Mouse (Mus musculus) adrenal gland, postnatal 4 days (tissue): Measurements from ENCODE around the gene S100a14. TPM values are rescaled to one million over a fixed set of nuclear protein-coding genes. Genes with fewer than 3 reads are reported as not detected.

Source experiments
- DNase-seq, 2 experiments: peaks; one replicate each; pipeline ENCODE4 v3.0.0; 2021 to 2022; ENCODE audit warnings: low spot score in 2 of 2, mixed read lengths in 2 of 2
- long read RNA-seq, 2 experiments: library from polyadenylated mRNA; stranded (forward); transcript quantifications; one replicate each; pipeline ENCODE4 v2.0.0; 2021
- total RNA-seq, 2 experiments: library from RNA; stranded (reverse); gene quantifications; 2 replicates each; pipeline ENCODE4 v1.2.3; 2021

S100a14 gene
- total RNA-seq = 1 to 10 TPM in 1 of 2 experiments, under 1 TPM in 1; 0.54 to 1.2 TPM
- long read RNA-seq, experiment 1 = 0 reads
- long read RNA-seq, experiment 2 = 0 reads

DNA sequence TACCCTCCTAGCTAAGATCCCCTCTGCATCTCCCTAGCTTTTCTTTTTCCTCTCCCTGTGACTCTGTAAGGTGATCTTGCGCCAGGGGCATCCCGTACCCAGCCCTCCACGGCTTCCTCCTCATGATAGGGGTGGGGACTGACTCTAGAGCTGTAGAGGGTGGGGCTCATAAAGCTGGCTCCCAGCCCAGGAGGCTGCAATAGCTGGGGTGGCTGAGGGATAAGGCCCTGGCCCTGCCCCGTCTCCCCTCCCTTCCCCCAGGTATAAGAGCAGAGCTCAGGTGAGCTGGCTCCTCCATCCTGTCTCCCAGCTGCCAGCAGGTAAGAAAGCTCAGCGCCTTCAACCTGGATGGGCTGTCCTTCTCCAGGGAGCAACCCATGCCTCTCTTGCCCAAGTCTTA, at the start of gene S100a14:
Gene S100a14, plus strand, starts transcription at position 277 of the 400 bp plus-strand sequence.
- no peak for DNase-seq

DNA sequence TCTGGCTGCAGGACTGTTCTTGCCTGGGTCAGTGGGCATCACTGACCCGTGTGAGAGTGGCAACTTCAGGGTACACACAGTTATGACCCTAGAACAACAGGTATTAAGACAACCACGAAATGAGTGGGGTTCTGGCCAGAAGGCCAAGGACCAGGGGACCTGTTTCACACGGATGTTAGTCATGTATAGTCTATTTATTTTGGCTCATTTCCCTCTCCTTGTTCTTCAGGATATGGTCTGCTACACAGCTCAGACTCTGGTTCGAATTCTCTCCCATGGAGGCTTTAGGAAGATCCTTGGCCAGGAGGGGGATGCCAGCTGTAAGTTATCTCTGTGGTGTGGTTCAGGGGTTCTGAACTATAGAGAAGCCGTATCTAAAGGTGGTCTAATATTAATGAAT, 39.7 kb upstream of the S100a14 start:
- DNase-seq = no peak

GRCm38 (mm10) chr3:90488576-90488975, 38.1 kb upstream of the S100a14 start:
- DNase-seq = no peak

GRCm38 (mm10) chr3:90490696-90491256, 35.9 kb upstream of the S100a14 start, which contains the start of gene Snapin:
TSS of gene Snapin (minus strand) at chr3:90491033.
- DNase-seq = peak; percentile 85 to 95

- DNase-seq = no peak
These were observed 35.3 kb upstream of the S100a14 start for GRCm38 (mm10) chr3:90491350-90491749.

DNA sequence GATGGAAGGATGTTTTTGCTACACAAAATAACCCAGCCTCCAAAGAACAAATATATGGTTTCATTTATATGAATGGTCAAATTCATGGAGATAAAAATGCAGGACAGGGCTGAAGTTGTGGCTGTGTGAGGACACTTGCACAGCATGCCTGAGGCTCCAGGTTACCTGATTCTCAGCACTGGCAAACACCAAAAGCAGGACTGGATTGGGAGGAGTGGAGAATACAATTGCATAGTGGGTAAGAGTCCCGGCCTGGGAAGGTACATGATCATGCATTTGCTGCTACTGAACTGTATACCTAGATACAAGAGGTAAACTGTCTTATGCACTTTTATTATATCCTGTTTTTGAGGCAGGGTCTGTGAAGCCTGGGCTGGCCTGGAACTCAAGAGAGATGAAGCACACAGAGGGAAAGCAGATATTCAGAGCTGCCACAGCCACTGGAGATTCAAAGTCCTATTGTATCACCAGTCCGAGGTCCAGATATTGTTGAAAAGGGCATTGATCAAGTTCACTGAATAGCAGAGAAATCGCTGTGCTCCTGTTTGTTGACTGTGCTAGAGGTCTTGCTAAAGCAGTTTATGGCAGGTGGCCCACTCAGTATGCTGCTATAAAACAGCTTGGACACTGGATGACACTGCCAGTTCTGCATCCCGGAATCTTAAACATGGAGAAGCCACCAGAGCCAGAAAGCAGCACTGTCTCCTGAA, 32.7 kb upstream of the S100a14 start:
- DNase-seq = no peak

- DNase-seq = no peak
These were observed 30.7 kb upstream of the S100a14 start for GRCm38 (mm10) chr3:90495850-90496525.

DNA sequence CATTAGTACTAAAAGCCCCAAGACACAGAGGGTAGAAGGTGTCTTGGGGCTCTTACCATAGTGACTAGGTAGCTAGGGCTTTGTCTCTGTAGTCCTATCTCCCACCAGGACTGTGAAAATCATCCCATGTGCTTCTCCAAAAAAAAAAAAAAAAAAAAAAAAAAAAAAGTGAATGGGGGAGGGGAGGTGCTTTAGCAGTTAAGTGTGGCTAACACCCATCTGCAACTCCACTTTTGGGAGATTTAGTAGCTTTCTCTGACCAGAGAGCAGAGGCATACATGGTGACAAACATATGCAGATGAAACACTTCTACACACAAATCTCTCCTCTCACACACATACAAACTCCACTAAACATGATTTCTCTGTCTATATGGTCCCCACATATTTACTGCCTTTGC, 29.1 kb upstream of the S100a14 start:
- DNase-seq = no peak

DNA sequence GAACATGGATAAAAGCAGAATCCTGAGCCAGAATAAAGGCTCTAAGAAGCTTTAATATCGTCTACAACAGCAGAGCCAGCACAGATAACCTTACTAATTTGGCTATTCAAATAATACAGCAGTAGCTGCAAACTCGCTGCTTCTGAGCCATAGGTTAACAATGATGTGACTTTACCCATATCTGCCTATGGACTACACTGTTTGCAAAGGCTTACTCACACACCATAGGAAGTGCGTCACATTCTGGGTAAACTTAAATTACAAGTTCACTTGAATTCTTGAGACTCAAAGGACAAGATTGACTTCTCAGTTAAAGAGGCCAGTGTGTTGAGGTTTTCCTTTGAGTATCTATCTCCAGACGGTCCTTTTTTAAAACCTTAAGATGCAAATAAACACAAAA, 23.2 kb upstream of the S100a14 start:
- DNase-seq = no peak

DNA sequence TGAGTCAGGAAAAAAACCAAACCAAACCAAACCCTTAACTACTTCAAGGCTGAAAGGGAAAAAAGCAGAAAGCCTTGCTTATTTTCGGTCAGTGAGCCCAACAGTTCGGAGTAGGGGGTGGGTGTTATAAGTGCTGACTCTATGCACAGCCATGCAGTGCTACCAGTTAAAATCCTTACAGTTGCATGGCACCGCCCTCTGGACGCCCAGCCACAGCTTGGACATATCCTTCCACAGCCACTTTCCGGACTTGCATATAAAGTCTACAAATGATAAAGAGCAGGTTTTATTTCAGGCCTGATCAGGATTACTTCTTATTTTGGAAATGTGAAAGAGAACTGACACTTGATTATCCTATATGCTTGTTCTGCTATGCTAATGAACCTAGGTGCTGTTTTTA, 21.4 kb upstream of the S100a14 start:
- no peak for DNase-seq

DNA sequence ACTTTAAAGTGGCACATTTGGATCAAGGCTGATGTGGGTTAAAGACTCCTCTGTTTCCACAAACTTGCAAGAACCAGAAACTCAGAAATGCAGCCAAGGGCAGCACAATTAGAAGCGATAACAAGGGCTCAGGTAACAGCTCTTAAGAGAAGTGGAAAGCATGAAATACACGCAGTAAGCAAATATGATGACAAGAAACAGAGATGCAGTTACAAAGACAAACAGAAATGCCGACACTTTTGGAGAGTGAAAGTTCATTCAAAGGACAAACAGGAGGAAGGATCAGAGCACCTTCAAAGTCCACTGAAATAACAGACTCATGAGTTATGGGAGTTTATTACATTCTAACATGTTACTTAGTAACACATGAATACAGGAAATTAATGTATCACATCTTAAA, 20.3 kb upstream of the S100a14 start:
- no peak for DNase-seq

DNA sequence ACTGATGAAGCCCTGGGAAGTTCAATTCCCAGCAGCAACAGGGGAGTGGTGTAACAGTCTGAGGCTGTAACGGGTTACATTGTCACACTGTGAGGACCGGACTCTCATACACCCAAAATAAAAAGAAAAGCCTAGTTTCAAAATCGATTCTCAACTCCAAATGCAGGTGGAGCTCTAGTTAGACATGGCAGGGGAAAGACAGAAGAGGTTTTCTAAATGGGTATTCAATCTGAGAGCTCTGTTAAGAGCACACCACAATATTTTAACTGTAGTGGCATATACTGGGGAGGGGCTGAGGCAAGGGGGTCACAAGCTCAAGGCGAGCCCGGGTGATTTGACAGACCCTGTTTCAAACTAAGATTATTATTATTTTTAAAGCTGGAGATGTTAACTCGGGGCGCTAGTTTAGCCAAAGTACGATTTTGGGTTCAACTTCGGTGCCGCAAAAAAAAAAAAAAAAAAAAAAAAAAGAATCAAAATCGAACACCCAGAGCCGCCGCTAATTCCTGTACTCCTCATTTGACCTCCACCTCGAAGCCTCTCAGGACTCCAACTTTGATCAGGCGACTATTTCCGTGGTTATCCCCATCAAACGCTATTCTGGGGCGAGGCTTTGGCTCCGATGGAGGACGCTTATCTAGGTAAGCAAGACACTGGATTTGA, 18.2 kb upstream of the S100a14 start:
- no peak for DNase-seq

- DNase-seq = peak; percentile 97 to 99
These were observed 17.5 kb upstream of the S100a14 start, which contains the start of gene Chtop for GRCm38 (mm10) chr3:90508950-90509746. TSS of gene Chtop (minus strand) at chr3:90509498.

- no peak for DNase-seq
These were observed 16.9 kb upstream of the S100a14 start for GRCm38 (mm10) chr3:90509747-90510123.

- DNase-seq = no peak
These were observed 14.4 kb upstream of the S100a14 start for GRCm38 (mm10) chr3:90512276-90512675.

GRCm38 (mm10) chr3:90512948-90513642, 13.6 kb upstream of the S100a14 start:
- no peak for DNase-seq

DNA sequence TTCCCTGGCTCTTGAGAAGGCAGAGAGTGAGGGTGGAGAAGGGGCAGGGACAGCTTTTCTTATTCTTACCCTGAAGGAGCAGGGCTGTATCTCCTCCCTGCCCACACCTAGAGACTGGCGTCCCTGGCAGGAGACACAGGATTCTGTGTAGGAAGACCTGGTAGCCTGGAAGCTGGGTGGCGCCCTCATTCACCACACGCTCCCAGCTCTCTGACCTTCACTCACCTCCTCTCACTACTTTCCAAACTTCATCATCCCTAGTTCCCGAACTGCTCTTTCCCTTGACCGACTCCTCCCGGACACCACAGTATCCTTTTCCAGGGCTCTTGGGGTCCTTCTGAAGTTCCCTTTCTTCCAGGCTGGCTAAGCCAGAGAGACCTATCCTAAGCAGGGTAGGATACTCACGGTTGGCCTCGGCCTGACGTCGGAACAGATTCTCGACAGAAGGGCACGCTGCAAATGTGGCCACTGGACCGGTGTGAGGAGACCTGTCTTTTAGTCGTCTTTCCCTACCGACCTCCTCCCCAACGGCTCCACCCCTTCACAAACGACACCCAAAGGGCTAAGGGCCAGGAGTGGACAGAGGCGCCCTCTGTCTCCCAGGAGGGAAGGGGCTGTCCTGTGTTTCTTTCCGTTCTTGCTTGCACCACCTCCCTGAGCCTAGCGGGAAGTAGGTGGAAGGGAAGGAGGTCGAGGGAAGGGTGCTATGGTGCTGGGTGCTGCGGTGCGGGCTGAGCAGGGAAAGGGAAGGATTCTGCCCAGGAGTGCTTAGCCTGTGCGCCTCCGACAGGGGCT, 12.7 kb upstream of the S100a14 start, which contains the start of the genes S100a1 and S100a13:
Gene S100a1, minus strand, starts transcription at position 597 of the 795 bp plus-strand sequence.
Gene S100a13, plus strand, starts transcription at position 640 of the 795 bp plus-strand sequence.
- DNase-seq = peak in 1 of 2 experiments; percentile 46

DNA sequence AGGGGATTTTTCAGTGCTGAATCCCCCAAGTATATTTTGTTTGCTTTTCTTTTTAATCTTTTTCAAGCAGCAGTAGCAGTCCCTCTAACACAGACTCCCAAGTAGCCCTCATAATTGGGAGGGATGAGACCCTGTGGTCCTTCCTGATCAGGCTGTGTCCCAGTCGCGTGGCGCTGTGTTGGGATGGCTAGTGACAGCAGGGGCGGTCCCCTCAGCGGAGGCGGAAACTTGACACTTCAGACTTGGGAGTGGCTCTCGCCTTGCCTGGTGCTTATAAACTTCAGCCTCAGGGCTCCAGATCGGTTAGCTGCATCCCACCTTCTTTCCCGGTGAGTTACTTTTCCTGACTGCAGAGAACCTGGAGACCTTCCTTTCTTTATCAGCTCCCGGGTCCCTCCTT, 12.0 kb upstream of the S100a14 start:
- peak in 1 of 2 experiments; percentile 44 for DNase-seq

DNA sequence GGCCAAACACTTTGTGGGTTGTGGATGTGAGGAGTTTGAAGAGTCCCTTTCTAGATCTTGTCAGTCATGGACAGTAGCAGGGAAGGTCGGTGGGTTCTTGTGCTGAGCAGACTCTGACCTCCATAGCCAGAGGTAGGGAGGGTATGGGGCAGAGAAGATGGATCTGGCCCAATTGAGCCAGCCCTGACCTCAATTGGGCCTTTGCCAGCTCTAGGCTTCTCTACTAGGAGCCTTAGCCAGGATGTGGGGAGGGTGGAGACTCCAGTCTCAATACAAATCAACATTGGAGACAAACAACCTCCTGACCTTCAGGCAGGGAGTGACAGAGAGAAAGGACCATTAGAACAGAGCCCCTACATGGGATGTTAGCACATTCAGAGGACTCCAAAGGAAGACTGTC, 11.4 kb upstream of the S100a14 start:
- DNase-seq = no peak
